Mouse (Mus musculus) bone marrow macrophage, adult 2 months (primary cell): ENCODE results near the gene Ralgps2.

Experiments
- CTCF ChIP-seq: IDR thresholded peaks from 2 replicates; pipeline ENCODE4 v1.5.1; 2012; ENCODE audit warnings: low read depth, mild to moderate bottlenecking, low read length, moderate library complexity
- POLR2A ChIP-seq: IDR thresholded peaks from 2 replicates; pipeline ENCODE4 v1.6.1; 2012; ENCODE audit warnings: mild to moderate bottlenecking, low read depth, low read length, borderline replicate concordance

GRCm38 (mm10) chr1:156784974-156785373, 154.5 kb downstream of the Ralgps2 start:
- no peak for TF ChIP-seq CTCF
- TF ChIP-seq POLR2A = no peak
